Mouse (Mus musculus) liver, embryonic 14.5 days (tissue): Measurements from ENCODE around the gene Cox18. TPM values are rescaled to one million over a fixed set of nuclear protein-coding genes. Genes with fewer than 3 reads are reported as not detected.
A peak's percentile ranks its signal among the peaks of the same experiment; 100 is the strongest.

Experiments used
- ATAC-seq: fragments of 200-750 bp; cut with Nextera tagmentation; 2 replicates; pipeline ENCODE4 v1.8.0; 2017; ENCODE audit warnings: moderate number of reproducible peaks, mild to moderate bottlenecking, moderate library complexity; ENCODE audit not compliant: insufficient read depth
- DNase-seq, 3 experiments: peaks; one replicate each; pipeline ENCODE4 v3.0.0-alpha.2; 2012 to 2013; ENCODE audit warnings: low read depth in 3 of 3, low spot score in 3 of 3
- H3K27ac ChIP-seq: fragments of 300-500 bp; sonication (generic); 2 replicates; pipeline ENCODE4 v1.5.1; 2014; ENCODE audit warnings: moderate library complexity, mild to moderate bottlenecking, control low read depth, inconsistent platforms
- H3K27me3 ChIP-seq: fragments of 300-500 bp; sonication (generic); 2 replicates; pipeline ENCODE4 v1.6.1; 2014; ENCODE audit warnings: mild to moderate bottlenecking, low read length, moderate library complexity; ENCODE audit not compliant: control insufficient read depth, insufficient read depth
- H3K36me3 ChIP-seq: fragments of 300-500 bp; sonication (generic); replicated peaks from 2 replicates; pipeline ENCODE4 v1.6.1; 2014; ENCODE audit warnings: low read depth; ENCODE audit not compliant: control insufficient read depth, insufficient read depth
- H3K4me1 ChIP-seq, 2 experiments: fragments of 200-500 bp in 1 of 2; fragments of 300-500 bp in 1 of 2; sonication (generic) in 1 of 2; replicated peaks; 2 replicates each; pipeline ENCODE4 v1.6.1; 2012 to 2014; ENCODE audit warnings: antibody characterized with exemption in 1 of 2, inconsistent platforms in 1 of 2, low read length in 1 of 2; ENCODE audit not compliant: control insufficient read depth in 2 of 2, insufficient read depth in 2 of 2
- H3K4me2 ChIP-seq: fragments of 300-500 bp; sonication (generic); 2 replicates; pipeline ENCODE4 v1.6.1; 2014; ENCODE audit warnings: low read depth, mild to moderate bottlenecking, control low read depth, moderate library complexity
- H3K4me3 ChIP-seq, 2 experiments: fragments of 200-500 bp in 1 of 2; fragments of 300-500 bp in 1 of 2; sonication (generic) in 1 of 2; 2 replicates each; pipeline ENCODE4 v1.5.1; 2012 to 2014; ENCODE audit warnings: low read depth in 2 of 2, low read length in 2 of 2, mild to moderate bottlenecking in 2 of 2, control low read depth in 1 of 2, inconsistent platforms in 1 of 2, moderate library complexity in 1 of 2; ENCODE audit not compliant: insufficient read depth in 1 of 2
- H3K9ac ChIP-seq: fragments of 300-500 bp; sonication (generic); replicated peaks from 2 replicates; pipeline ENCODE4 v1.6.1; 2014; ENCODE audit warnings: mild to moderate bottlenecking, control low read depth, moderate library complexity
- H3K9me3 ChIP-seq: fragments of 300-500 bp; sonication (generic); 2 replicates; pipeline ENCODE4 v1.6.1; 2016; ENCODE audit warnings: low read length, mixed read lengths; ENCODE audit not compliant: control insufficient read depth
- CTCF ChIP-seq: IDR thresholded peaks from 2 replicates; pipeline ENCODE4 v1.5.1; 2016; ENCODE audit warnings: antibody characterized with exemption, low read depth, control low read depth
- EP300 ChIP-seq: IDR thresholded peaks from 2 replicates; pipeline ENCODE4 v1.6.1; 2016; ENCODE audit warnings: antibody characterized with exemption, low read depth
- WGBS: fragments of 180-500 bp; shearing (Covaris S2); extraction: QIAGEN DNeasy Blood & Tissue Kit; methylation state at CpG from one replicate; pipeline ENCODE4 v1.1.7; 2014; ENCODE audit not compliant: insufficient replicate concordance; 5-methylcytosine and 5-hydroxymethylcytosine counted together
- polyA plus RNA-seq, 2 experiments: library from polyadenylated mRNA; depleted of rRNA in 1 of 2; stranded (reverse) in 1 of 2; unstranded in 1 of 2; fragments of >200 nt; fragmentation: Nextera tagmentation in 1 of 2; extraction: Ambion mirVana in 1 of 2; gene quantifications; 2 replicates each; pipeline versions ENCODE4 v1.2.1 to v1.2.3; 2012 to 2014

Gene Cox18
- polyA plus RNA-seq, 2 experiments, result 6.9 to 11.9 TPM

DNA sequence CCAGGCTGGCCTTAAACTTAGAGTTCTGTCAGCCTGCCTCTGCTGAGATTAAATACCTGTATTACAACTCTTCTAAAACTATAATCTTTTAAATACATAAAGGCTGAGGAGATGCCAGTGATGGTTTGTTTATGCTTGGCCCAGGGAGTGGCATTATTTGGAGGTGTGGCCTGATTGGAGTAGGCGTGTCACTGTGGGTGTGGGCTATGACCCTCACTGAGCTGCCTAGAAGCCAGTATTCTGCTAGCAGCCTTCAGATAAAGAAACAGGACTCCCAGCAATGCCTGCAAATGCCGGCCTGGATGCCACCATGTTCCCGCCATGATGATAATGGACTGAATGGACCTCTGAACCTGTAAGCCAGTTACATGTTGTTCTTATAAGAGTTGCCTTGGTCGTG lies 22.8 kb upstream of the Cox18 start:
- no peaks in the 10 kb centered on the region for H3K27me3 ChIP-seq
- H3K9me3 ChIP-seq, result no peaks in the 10 kb centered on the region
- DNase-seq, result peak in 2 of 3 experiments; percentile 9 to 26
- H3K4me3 ChIP-seq, result no peak overlapping the region
- H3K36me3 ChIP-seq, result peaks cover 45% of the 10 kb centered on the region
- no peak overlapping the region for H3K9ac ChIP-seq
- TF ChIP-seq EP300 (no peak), CTCF (no peak)
- no peak overlapping the region for H3K4me2 ChIP-seq
- no peaks in the 10 kb centered on the region; a peak in 1 of 4 replicates for H3K4me1 ChIP-seq
- WGBS, result 51% methylated on average over 4 of the region's 4 CpGs
- no peak overlapping the region for H3K27ac ChIP-seq
- peak; percentile 78 for ATAC-seq

DNA sequence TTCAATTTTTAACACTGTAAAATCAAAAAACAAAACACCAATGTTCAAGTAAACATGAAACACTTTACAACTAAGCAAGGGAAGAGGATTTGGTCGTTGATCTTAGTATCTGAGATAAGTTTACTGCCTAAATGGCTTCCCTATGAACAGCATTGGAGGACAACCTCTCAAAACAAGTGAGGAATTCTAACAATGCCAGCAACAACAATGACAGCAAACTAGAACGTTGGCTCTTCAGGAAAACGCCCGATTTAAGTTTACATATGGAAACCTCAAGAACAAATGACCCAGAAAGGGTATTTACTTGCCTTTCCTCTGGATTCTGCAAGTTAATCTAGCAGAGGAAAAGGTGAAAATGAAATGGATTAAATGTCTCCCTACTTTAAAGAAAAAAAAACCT lies 21.6 kb upstream of the Cox18 start:
- no peak overlapping the region for H3K9ac ChIP-seq
- H3K27ac ChIP-seq, result no peak overlapping the region
- no peak for TF ChIP-seq EP300
- TF ChIP-seq CTCF, result no peak
- peaks cover 41% of the 10 kb centered on the region for H3K36me3 ChIP-seq
- no peak for ATAC-seq
- 49% methylated on average over 4 of the region's 4 CpGs for WGBS
- no peaks in the 10 kb centered on the region; a peak in 1 of 4 replicates for H3K4me1 ChIP-seq
- no peak overlapping the region for H3K4me3 ChIP-seq
- DNase-seq, result no peak
- H3K9me3 ChIP-seq, result no peaks in the 10 kb centered on the region
- no peak overlapping the region for H3K4me2 ChIP-seq
- H3K27me3 ChIP-seq, result no peaks in the 10 kb centered on the region

DNA sequence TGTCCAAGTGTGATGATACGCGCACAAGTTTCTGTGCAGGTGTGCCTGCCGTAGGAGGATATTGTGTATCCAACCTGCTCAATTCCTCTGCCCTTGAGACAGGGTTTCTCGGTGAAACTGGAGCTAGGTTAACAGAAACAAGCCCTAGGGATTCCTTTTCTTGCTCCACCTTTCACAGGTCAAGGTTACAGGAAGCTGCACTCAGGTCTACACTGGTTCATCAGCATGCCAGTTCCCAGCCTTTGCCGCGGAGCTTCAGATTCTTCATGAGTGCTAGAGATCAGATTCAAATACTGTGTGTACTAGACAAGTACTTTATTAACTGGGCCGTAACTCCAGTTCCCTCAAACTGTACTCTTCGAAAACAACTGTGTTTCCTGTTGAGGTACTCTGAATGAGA lies 11.4 kb upstream of the Cox18 start:
- Histone ChIP-seq H3K4me3 (no peak overlapping the region), H3K4me2 (no peak overlapping the region), H3K27me3 (no peaks in the 10 kb centered on the region), H3K4me1 (no peaks in the 10 kb centered on the region), H3K27ac (no peak overlapping the region), H3K9me3 (no peaks in the 10 kb centered on the region), H3K9ac (no peak overlapping the region), H3K36me3 (peaks cover 62% of the 10 kb centered on the region)
- 91% methylated on average over 8 of the region's 8 CpGs for WGBS
- no peak for DNase-seq
- ATAC-seq, result no peak
- no peak for TF ChIP-seq CTCF

DNA sequence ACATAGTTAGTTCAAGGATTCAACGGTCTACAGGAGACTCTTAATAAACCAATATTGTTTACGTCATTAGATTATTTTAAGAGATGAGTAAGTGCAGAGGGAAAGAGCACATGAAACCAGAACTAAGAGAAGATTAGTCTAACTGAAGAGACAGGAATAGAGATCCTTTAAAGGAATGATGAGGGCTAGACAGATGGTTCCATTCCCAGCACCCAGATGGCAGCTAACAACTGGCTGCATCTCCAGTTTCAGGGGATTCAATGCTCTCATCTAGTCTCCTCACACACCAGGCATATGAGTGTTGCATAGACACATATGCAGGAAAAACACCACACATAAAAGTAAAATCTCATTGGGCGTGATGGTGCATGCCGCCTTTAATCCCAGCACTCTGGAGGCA lies 9.5 kb upstream of the Cox18 start:
- no peaks in the 10 kb centered on the region for H3K4me1 ChIP-seq
- H3K4me2 ChIP-seq, result no peak overlapping the region
- DNase-seq (no peak), ATAC-seq (no peak)
- 90% methylated on average over 4 of the region's 4 CpGs for whole genome bisulfite sequencing
- no peaks in the 10 kb centered on the region for H3K9me3 ChIP-seq
- H3K36me3 ChIP-seq, result peaks cover 60% of the 10 kb centered on the region
- no peaks in the 10 kb centered on the region for H3K27me3 ChIP-seq
- TF ChIP-seq CTCF (no peak), EP300 (no peak)
- H3K4me3 ChIP-seq, result no peak overlapping the region
- H3K27ac ChIP-seq, result no peak overlapping the region
- H3K9ac ChIP-seq, result no peak overlapping the region

DNA sequence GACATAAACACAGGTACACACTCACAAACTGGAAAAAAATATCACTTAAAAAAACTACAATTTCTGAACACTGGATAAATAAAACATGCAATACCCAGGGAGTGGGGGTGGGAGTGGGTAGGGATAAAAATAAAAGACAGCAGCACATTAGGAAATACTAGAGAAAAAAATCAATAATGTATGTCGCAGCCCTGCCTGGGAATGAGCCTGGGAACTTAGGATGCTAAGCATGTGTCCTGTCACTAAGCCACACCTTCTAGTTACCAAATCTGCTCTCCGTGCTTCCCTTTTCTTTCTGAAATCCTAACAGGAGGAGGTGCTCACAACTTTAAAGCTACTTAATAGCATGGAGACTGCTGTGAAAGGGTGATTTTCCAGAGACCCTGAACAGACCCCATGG lies 6.0 kb upstream of the Cox18 start:
- WGBS, result 85% methylated on average over 2 of the region's 2 CpGs
- no peak for ATAC-seq
- no peak for DNase-seq
- TF ChIP-seq CTCF, result no peak
- TF ChIP-seq EP300, result no peak
- Histone ChIP-seq H3K4me1 (peaks cover 0 to under 1% of the 10 kb centered on the region in 2 experiments; a peak in 2 of 4 replicates), H3K27me3 (no peaks in the 10 kb centered on the region), H3K27ac (no peak overlapping the region), H3K9ac (no peak overlapping the region), H3K4me3 (no peak overlapping the region), H3K36me3 (peaks cover 49% of the 10 kb centered on the region), H3K9me3 (no peaks in the 10 kb centered on the region), H3K4me2 (no peak overlapping the region)

DNA sequence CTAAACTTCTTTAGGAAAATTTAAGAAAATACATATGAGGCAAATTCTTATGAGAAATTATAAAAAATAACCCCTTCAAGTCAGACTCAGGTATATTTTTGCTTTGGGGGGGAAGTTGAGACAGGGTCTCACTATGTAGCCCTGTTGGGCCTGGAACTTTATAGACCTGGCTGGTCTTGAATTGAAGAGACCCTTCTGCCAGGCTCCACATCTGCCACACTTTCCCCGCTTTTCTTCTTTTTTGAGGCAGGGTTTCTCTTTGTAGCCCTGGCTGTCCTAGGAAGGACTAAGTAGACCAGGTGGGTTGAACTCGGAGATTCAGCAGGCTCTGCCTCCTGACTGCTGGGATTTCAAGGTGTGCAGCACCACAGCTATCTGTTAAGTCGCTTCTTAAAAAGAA lies 2.9 kb upstream of the Cox18 start:
- 79% methylated on average over 3 of the region's 3 CpGs for WGBS
- no peak for DNase-seq
- Histone ChIP-seq H3K36me3 (peaks cover 32% of the 10 kb centered on the region), H3K4me1 (peaks cover 3 to 7% of the 10 kb centered on the region in 2 experiments; a peak in 3 of 4 replicates), H3K27ac (no peak overlapping the region), H3K4me2 (no peak overlapping the region), H3K4me3 (no peak overlapping the region), H3K9ac (no peak overlapping the region), H3K9me3 (no peaks in the 10 kb centered on the region), H3K27me3 (no peaks in the 10 kb centered on the region)
- TF ChIP-seq CTCF (no peak), EP300 (no peak)
- ATAC-seq, result no peak
